Mouse (Mus musculus): Measurements from ENCODE around the gene Garnl3.

Garnl3 gene

DNA sequence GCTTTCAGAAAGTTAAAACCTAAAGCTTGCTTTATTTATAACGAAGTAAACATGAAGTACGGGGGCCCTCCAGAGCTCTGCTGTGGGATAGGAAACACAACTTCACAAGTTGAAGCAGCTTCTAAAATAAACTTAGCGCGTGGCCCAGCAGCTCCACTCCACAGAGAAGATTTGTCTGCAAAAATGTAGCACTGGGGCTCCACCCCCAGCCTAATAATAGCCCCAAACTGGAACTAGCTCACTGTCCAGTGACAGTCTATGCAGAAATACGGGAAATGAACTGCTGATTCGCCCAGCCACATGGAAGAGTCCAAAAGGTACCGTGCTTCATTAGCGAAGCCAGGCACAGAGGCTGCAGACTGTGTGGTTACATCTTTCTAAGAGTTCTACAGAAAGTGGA is 162.1 kb downstream of the Garnl3 start:
- no peak for DNase-seq (ENCODE audit: low spot score)

DNA sequence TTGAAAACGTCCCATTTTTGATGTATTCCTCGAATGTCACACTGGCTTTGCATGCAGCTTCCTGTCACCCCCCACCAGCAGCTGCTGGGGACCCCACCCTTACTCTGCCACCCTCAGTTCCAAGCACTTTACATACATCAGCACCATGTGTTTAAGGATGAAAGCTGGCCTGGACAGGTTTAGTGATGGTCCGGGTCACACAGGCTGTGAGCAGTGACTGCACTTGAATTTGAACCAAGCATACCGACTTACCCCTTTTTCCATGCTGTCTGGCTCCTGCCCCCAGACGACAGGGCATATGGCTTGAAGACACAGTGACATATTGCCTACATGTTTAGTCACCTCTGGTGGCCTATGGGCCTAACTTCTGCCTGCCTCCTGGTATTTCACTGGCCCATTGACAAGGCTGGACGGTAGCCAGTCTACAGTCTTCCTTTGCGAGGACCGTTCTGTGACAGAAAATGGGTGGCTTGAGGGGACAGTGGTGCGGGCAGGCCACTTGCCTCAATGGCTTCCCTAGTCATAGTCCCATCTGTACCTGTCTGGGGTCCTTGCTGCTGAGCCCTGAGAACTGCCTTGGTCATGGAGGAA is 163.3 kb downstream of the Garnl3 start:
- no peak for DNase-seq (ENCODE audit: low spot score)

DNA sequence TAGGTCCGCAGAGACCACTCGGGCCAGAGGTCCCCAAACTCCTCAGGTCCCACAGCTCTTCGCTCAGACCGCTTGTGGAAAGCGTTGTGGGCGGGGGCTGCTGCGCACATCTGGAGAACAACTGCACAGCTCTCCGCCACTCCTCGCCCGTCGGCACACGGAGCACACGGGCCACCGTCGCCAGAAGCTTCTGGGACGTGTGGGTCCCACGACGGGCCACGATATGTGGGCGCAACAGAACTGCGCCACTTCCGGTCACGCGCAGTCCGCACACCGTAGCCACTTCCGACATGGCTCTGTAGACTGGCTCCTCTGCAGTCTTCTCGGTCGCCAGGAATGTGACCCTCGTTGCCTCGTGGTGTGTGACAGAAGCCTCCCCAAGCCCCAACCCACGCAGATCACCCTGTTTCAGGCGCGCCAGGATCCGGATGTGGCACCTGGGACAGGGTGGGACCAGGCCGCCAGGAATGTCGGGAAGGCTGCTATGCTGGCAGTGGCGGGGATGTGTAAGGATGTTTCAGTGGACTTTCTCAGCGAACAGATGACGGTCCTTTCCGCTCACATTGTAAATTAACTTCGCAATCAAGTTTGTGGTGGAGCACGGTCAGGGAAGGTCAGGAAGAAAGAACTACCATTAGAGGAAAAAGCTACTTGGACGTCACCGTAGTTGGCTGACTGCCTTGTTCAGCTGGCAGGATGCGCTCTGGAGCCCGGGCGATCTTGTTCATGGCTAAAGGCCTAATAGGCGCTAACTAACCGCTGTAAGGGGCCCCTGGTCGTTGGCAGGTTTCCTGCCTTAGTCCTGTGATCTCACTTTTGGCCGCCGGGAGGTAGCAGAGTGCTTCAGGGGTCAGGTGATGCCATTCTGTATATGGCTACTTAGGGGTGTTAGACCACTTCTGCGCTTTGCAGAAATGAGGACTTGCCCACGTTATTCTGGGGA is 164.5 kb downstream of the Garnl3 start:
- peak; percentile 72 for DNase-seq (ENCODE audit: low spot score)

DNA sequence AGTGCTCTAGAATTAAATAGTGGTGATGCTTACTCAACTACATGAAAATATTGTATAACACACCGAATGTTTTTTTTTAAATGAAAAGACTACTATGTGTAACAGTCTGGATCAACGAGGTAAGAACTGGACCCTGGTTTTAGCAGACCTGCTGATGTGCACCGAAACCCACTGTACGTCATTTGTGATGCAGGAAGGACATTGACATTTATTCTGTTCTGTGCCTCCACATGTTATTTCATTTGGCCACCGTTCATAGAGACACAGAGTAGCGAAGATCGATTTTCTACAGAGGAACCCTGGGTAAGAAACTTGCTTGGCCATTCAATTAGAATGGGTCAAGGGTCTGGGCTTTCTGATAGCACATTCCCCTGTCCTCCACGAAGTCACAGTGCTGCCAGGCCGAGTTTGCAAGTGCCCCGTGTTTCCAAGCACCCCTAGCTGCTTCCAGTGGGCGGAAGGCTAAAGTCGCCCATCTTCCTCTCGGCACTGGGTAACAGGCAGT is 165.2 kb downstream of the Garnl3 start:
- peak; percentile 43 for DNase-seq (ENCODE audit: low spot score)

DNA sequence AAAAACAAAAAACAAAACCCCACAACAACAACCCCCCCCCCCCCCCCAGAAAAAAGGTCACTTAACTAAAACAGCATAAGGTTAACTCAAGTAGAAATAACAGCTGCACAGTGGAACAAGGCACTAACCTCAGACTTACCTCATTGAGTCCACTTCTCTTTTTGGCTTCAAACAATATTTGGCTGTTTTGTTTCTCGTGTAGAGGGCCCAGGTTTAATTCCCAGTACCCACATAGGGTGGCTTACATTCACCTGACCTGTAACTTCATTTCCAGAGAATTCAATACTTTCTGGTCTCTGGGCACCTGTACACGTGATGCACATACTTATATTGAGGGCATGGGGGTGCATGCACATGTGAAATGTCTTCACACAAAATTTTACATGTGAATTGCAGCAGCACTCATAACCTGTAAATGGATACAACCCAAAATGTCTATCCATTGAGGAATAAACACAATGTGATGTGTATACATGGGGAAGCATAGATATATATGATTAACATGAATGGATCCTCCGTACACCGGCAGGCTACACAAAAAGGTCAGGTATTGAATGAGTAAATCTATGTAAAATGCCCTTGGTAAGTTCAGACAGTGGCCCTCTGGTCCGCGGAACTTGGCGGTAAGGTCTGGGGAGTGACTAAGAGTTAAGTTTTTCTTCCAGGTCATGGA is 165.8 kb downstream of the Garnl3 start:
- DNase-seq (ENCODE audit: low spot score) = peak; percentile 29

DNA sequence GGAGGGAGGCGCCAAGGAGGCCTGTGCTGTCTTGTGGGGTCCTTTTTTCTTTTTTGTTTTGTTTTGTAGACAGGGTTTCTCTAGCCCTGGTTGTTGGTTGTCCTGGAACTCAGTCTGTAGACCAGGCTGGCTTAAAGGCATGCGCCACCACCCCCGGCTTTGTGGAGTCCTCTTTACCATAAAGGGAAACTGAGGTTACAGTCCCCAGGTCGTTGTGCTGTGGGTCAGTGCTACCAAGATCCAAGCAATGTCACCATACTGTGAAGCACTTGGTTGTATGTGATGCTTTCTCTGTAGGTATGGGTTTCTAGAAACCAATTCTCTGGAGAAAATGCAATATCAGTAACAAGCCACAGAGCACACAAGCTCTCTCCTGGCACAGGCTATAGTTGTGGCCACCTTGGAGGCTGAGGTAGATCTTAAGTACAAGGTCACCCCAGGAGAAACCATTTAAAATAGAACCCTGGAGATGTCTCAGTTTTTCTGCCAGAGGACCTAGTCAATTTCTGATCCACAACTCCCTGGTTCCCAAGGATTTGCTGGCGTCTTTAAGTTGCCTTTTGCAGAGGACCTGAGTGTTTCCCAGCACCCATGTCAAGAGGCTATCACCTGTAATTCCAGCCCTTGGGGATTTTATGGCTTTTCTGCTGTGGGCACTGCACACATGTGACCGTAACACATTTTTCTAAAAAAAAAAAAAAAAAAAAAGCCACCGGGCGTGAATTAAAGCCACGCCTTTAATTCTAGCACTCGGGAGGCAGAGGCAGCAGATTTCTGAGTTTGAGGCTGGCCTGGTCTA is 166.6 kb downstream of the Garnl3 start:
- DNase-seq (ENCODE audit: low spot score) = peak; percentile 22

DNA sequence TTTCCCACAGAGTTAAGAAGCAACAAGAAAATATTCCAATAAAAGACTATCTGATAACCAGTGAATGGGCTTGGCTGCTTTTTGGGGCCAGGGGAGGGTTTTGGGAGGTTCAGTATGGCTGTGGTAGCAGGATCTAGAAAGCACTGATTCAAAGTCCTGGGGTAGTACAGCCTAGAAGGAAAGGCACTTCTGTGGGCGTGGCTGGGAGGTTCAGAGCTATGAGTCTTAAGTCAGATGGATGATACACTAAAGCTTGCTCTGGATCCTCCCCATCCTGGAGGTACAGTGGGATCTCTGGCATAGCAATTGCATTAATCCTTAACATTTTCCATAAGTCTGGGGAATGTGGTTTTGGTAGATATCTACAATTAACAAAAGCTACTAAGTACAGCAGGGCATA is 167.5 kb downstream of the Garnl3 start:
- DNase-seq (ENCODE audit: low spot score) = no peak

DNA sequence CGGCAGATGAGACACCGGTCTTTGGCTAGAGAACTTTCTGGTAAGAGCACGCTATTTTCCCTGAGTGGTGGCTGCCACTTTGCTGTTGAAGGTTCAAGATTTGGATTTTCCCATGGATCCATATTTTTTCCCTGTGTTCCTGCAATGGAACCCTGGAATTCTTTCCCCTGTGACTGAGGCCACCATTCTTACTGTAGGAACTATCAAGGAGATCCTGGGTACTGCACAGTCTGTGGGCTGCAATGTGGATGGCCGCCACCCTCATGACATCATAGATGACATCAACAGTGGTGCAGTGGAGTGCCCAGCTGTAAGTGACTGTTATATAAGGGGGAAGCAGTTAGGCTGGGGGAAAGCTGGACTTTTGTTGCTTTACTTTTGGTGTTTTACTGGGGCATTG is 167.9 kb downstream of the Garnl3 start:
- DNase-seq (ENCODE audit: low spot score) = no peak

DNA sequence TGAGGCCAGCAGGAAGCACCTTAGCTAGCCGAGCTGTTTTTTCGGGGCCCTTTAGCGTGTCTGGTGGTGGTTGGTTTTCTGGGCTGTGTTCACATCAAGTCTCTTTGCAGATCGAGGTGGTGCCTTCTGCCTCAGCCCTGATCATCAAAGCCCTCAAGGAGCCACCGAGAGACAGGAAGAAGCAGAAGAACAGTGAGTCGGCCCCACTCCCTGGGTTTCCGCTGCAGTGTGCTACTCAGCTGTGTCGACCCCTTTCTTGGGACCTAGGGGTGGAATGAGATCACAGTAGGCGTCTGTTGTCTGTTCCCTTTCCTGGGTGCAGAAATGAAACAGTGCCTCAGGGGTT is 168.6 kb downstream of the Garnl3 start:
- no peak for DNase-seq (ENCODE audit: low spot score)

DNA sequence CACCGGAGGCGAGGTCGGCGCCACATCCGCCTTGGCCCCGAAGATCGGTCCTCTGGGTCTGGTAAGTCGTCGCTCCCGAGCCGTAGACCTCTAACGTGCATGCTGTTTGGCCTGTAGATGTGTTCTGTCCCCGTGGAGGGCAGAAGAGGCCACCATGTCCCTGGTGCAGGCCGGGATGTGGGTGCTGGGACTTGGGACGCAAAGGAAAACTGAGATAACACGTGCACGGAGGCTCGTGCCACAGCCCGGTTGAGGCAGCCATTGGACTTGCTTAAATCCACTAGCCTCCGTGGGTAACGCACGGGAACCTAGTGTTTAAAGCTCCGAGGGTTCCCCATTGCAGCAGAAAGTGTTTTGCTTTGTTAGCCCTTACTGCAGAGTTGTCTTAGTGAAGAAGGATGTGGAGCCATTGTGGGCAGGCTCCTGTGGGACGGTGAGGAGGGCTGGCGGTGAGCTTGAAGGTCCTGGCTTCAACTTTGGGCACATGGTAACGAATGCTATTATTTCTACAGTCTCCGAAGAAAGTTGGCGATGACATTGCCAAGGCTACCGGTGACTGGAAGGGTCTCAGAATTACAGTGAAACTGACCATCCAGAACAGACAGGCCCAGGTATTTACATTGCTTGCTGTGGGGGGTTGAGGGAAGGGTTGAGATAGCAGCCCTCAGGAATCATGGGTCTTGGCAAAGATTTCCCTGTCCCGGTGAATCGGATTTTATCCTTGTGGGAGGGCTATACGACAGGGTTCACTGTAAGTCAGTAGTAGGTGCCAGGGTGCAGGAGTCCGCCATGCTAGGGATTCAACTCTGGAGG is 169.2 kb downstream of the Garnl3 start:
- DNase-seq (ENCODE audit: low spot score) = no peak

DNA sequence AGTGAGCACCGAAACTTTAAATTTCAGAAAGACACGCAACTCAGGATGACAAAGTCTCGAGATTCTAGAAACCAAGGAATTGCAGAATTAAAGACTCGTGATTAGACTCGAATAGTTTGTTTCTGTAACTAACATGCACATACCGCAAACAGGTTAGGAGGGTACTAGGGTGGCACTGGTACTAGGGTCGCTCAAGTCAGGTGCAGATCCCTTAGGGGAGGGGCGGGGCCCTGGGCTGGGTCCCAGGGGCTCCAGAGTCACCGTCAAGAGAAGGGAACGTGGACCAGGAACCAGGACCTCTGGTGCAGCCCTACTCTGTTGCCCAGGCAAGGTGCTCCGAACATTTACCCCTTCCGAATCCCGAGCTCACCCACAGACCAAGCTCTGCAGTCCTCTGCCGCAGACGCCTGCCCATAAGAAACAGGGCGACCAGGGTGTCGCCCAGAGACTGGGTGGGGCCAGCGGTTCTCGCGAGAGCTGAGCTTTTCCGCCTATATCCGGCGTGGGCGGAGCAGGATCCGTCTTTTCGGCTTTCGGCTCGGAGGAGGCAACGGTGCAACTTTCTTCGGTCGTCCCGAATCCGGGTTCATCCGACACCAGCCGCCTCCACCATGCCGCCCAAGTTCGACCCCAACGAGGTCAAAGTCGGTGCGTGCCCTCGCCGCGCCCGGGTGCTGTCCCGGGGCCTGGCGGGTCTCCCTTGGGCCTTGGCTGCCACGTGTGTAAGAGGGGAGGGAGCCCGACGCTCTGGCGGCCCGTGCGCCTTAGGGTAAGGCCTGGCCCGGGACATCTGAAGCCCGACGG is 170.1 kb downstream of the Garnl3 start, which contains the start of the genes Rpl12 and Lrsam1:
Gene Rpl12 (plus strand): TSS at position 368 of the 804 bp plus-strand sequence.
Gene Lrsam1 (minus strand): TSS at position 423 of the 804 bp plus-strand sequence.
- peak; percentile 90 for DNase-seq (ENCODE audit: low spot score)

DNA sequence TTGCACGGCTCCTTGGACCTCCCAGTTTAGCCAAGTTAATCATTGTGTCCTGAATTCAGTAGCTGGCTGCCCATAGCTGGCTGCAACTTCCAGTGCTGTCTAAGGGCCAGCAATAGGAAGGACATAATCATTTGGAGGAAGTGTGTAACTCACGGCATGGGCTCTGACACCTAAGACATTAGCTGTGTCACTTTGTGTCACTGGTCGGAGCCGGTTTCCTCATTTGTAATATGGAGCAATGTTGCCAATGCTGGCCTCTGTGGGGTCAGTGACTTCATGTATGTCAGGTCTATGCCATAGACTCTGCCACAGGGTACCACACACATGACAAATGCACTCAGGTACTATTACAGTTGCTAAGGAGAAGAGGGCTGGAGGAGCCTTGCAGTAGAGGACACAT is 171.2 kb downstream of the Garnl3 start:
- no peak for DNase-seq (ENCODE audit: low spot score)

DNA sequence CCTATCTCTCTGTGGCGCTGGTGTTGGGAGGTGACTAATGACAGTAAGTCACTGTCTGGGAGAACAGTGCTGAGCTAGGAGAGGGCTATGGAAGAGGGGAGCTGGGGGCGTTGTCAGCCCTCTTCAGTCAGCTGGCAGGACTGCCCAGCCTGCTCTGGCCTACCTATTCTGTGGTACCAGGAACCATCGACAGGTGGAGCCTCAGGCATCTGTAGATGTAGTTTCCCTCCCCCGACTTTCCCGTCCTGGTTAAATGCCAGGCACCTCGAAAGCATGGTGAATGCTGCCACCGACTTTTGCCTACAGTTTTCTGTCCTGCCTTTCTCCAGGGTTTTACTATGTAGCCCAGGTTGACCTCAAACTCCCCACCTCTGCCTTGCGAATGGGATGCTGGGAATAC is 174.1 kb downstream of the Garnl3 start:
- no peak for DNase-seq (ENCODE audit: low spot score)

DNA sequence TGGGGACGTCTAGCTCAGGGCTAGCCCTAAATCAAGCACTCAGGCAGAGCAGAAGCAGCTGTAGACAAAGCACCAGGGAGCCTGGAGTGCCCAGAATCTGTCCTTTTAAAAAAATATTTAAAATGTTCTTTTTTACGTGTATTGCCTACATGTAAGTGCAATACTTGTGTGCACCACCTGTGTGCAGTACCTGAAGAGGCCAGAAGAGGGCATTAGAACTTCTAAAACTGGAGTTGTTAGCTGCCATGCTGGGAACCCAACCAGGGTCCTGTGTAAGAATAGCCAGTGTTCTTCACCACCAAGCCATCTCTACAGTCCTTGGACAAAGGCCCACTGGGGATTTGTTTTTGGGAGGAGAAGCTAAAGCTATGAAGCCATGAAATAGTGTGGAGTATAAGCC is 176.9 kb downstream of the Garnl3 start:
- DNase-seq (ENCODE audit: low spot score) = no peak

DNA sequence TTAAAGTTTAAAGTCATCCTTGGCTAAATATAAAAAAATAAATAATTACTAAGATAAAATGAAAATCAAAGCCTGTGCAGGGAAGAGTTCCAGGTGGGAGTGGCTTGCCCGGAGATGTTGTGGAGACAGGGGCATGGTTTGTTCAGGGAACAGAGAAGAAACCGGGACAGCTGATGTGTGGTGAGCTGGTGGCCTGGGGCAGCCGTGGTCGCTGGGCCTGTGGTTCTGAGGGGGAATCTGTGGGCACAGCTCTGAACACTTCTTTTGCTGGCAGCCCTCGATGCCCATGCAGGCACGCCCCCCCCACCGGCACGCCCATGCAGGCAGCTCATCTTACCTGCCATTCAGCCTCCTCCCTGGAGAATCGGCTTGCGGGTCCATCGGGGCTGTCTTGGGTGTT is 184.0 kb downstream of the Garnl3 start:
- no peak for DNase-seq (ENCODE audit: low spot score)

DNA sequence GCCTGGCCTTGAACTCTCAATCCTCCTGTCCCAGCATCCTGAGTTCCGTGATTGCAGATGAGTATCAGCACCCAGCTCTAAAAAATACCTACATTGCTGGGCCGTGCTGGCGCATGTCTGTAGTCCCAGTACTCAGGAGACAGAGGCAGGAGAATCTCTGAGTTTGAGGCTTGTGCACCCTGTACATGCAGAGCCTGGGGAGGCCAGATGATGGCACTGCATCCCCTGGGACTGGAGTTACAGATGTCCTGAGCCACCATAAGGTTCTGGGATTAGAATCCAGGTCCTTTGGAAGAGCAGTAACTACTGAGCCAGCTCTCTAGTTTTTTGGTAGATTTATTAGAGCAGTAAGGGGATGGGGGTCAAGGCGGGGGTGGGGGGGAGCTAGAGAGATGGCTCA is 191.0 kb downstream of the Garnl3 start:
- DNase-seq (ENCODE audit: low spot score) = no peak

DNA sequence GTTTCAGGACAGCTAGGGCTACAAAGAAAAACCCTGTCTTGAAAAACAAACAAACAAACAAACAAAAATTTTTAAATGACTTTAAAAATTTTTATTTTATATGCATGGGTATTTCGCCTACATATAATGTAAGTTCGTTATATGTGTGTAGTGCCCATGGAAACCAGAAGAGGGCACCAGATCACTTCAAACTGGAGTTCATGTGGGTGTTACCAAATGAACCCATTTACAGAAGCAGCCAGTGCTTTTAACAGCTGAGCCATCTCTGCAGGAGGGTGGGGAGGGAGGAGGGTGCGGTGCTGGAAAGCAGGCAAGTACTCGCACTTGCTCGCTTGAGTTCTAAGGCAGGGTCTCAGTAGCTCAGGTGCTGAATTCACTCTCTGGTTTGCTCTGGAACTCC is 192.0 kb downstream of the Garnl3 start:
- peak; percentile 75 for DNase-seq (ENCODE audit: low spot score)

DNA sequence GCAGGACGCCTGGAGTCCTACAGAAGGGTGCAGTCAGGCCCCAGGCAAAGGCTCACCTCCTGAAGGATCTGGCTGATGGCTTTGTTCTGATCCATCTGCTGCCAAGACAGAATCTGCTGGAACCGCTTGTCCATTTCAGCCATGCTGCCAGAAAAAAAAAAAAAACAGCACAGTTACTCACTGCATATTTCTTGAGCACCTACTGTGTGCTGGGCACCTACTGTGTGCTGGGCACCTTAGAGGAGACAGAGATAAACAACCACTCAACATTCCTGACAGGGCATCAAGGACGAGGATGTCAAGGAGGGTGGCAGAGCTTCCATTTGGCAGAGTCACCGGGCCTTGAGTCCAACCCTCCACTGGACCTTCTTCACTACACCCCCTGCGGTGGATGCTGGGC is 192.7 kb downstream of the Garnl3 start:
- no peak for DNase-seq (ENCODE audit: low spot score)
